Mouse (Mus musculus) B cell, adult 2 months (primary cell): Measurements from ENCODE around the gene Cyp1a1.

Experiments used
- DNase-seq, 2 experiments: peaks; one replicate each; pipeline ENCODE4 v3.0.0; 2022

Cyp1a1 gene

DNA sequence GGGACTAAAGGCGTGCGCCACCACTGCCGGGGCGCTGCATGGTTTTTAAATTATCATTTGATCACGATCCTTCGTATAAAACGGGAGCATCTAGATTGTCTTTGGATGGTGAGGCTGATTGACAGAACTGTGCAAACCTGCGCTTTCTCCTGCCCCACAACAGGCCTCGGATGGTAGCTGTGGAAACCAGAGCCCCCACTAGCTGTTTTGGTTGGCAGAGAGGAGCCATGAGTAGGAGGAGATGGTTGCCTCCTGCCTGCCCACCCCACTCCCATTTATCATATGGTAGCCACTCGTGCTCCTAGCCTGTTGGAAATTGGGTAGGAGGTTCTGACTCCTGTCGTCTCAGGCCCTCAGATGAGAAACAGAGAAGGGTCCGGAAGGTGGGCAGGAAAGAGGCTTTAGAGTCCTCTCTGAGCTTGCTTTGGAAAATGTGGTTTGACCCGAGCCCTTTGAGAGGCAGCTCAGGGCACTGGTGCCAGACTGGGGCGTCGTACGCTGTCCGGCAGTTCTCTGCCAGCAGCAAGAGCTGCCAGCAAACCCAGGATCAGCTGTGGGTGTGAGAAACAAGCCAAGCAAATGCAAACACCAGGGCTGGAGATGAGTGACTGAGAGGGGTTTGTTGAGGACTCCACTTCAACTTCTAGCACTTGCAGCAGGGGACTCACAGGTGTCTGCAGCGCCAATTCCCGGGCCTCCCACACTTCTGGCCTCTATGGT lies 30.9 kb upstream of the Cyp1a1 start:
- DNase-seq: no peak

DNA sequence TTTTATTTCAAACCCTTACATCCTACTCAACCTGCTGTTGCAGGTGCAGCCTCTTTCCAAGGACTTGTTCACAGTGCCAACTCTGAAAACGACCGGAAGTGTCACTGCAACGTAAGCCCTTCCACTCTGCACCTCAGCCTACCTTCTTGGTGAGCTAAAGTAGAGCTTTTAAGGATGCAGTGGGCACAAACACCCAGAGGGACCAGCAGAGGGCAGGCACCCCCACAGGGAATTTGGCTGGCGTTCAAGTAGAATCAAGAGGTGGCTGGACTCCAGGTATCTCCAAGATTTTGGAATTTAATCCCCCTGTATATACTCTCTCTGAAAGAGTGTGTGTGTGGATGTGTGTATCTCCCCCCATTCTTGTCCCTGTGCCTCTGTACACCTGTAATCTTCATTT lies 29.9 kb upstream of the Cyp1a1 start:
- DNase-seq: no peak

DNA sequence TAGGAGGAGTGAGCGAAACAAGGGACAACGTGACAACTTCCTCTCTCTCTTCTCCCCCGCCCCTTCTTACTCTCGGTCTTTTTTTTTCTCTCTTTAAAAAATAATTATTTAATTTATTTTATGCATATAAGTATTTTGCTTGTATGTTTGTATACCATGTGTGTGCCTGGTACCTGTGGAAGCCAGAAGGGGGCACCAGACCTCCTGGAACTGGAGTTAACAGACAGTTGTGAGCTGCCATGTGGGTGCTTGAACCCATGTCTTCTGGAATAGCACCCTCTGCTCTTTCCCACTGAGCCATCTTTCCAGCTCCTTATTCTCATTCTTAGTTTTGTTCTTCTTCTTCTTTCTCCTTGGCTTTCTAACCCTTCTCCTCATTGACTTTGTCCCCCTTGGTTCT lies 28.8 kb upstream of the Cyp1a1 start:
- DNase-seq: peak in 1 of 2 experiments; percentile 24

DNA sequence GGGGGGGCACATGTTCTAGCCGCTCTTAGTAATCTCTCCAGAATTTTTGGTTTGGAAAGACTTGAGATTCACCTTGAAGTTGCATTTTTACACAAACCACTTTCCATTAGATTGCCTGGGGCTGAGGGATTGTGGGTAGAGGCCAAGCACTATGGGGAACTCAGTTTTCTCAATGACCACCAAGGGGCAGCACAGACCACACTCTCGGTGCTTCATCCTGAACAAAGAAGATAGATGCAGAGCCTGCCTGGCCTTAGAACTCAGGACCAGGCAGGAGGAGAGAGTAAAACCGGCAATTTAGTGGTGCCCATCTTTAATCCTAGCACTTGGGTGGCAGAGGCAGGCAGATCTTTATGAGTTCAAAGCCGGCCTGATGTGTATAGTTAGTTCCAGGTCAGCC lies 28.0 kb upstream of the Cyp1a1 start:
- DNase-seq: peak; percentile 76 to 81

DNA sequence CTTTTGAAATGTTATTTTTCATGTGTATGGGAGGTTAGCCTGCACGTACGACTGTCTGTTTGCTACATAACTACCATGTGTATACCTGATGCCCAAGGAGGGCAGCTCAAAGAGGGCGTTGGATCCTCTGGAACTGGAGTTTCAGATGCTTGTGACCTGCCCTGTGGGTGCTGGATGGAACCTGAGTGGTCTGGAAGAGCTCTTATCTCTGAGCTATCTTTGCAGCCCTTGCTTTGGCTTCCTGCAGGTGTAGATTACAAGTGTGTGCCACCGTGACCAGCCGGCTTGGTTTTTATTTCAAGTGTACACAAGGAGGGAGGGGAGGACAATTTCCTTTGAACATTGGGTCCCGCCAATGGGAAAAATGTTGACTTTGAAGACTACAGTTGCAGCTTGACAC lies 27.2 kb upstream of the Cyp1a1 start:
- DNase-seq: no peak

DNA sequence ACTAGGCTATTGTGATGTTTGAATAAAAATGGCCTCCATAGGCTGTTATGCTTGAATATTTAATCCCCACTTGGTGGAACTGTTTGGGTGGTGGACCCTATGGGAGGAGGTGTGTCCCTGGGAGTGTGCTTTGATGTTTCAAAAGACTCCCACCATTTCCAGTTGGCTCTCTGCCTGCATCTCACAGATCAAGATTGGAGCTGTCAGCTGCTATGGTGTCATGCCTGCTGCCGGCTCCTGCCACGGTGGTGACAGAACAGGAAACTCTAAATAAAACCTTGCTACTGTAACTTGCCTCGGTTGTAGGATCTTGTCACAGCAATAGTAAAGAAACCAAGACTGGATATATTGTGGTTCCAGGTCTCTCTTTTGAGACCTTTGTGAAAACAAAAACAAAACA lies 26.2 kb upstream of the Cyp1a1 start:
- DNase-seq: no peak

DNA sequence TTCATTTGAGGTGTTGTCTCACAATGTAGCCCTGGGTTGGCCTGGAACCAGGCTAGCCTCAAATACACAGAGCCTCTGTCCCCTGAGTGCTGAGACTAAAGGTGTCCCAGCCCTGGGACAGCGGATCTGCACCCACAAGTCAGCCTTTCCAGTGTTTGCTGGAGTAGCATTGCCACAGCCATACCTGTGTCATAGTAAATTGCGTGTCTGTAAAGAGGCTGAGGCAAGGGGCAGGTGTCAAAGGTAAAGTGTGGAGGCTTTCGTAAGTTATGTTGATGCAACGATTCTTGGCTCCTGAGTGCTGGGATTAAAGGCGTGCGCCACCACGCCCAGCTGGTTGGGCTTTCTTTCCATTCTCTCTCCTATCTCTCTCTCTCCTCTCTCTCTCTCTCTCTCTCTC lies 23.1 kb upstream of the Cyp1a1 start:
- no peak for DNase-seq

DNA sequence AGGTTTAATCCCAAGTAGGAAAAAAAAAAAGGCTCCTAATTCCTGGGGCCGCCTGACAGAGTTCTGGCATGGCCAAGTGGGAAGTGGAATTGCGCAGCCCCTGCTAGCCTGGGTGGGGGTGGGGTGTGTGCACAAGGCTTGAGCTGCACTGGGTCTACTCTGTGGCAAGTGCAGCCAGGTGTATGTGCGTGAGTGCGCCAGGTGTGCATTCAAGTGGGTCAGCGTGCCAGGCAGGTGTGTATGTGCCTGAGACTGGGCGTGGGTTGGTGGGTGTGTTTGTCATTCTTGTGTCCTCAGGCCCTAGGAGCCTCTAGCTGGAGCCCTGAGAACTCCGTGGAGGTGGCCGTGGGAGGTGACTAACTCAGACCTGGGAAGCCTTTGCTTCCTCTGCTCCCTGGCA lies 21.2 kb upstream of the Cyp1a1 start:
- no peak for DNase-seq

DNA sequence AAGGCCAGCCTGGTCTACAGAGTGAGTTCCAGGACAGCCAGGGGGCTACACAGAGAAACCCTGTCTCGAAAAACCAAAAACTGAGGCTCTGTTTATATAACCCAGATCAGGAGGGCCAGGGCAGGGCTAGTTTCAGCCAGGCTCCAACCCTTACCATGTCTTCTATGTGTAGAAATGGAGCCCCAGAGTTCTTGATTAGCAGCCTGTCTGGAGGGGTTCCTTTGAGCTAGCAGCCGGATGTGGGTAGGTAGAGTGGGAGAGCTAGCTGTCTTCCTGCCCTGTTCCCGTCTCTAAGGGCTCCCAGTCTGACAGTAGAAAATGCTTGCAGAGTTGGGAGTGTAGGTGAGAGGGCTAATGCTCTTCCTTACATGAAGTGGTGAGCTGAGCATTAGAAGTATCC lies 20.6 kb upstream of the Cyp1a1 start:
- DNase-seq: no peak

DNA sequence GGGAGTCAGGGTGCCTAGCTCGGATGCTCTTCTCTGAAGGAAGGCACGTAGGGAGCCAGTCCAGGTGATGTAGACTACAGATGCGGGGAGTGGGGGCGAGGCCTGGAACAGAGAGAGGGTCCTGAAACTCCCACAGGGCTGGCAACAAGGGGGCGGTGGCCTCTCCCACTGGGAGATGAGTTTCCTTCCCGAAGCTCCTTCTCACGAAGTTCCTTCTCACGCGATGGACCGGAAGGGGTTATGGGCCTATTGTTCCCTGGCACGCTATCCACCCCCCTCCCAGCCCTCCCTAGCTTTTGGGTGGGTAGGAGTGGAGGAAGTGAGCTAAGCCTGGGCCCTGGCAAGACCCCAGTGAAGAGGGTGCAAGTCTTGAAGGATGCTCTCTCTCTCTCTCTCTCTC lies 19.9 kb upstream of the Cyp1a1 start:
- DNase-seq: no peak

DNA sequence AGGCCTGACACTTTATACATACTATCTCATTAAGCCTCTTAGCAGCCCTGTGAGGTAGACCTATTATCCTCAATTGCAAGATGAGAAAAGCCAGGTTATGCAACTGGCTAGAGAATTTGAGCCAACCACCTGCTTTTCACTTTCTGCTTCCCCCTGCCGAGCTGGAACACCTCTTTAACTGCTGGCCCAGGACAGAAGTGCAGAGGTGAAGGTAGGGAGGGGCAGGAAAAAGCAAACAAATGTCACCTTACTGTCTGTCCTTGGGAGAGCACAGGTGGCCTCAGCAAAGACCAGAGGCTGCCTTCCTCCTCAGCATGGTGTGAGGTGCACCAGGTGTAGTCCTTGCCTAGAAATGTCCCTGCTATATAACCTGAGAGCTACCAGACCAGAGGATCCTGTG lies 19.5 kb upstream of the Cyp1a1 start:
- DNase-seq: no peak

DNA sequence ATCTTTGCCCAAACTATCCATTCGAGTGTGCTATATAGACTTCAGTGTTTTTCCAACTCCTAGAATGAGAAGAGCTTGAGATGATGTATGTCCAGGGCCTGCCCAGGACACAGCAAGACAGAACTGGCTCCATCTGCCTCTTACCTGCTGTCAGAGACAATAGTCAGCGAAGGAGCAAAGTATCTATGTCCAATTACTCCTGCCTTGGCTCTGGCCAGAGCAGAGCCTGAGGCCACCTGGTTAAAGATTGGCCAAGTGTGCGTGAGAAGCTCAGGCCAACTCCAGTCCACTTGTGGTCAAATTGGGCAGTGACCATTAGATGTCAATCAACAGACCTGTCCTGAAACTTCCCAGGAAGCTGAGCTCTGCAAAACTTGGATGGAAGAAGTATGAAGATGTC lies 18.2 kb upstream of the Cyp1a1 start:
- no peak for DNase-seq

DNA sequence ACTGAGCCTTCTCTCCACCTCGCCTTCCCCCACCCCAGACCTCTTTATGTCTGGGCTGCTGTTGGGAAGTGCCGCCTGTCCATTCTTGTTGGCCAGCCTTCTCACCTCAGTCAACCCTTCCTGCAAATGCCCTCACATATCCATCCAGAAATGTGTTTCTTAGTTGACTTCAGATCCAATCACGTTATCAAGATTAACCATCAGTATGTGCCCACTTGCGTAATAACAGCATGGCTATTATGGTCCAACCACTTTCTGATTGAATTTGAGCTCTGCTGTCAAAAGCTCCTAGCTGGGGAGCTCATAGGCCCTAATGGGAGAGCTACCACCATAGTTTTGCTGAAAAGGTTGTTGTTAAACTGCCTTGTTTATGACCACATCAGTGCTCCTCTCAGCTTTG lies 16.7 kb upstream of the Cyp1a1 start:
- DNase-seq: no peak

DNA sequence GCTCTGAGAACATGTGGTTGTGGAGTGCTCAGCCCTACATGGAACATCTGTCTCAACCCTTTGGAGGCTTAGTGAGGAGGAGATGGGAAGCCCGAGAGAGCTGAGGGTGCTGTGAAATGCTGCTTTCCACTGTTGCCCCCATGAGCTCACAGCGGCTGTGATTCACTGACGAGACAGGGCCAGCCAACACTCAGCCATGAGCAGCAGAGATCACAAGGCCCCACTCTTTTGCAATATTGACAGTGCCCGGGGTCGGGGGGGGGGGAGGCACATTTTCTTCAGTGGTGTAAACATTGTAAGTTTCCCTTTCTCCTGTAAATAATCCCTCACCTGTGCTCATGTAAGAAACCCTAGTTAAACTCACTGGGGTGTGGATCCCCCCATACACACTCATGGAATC lies 16.2 kb upstream of the Cyp1a1 start:
- DNase-seq: no peak

DNA sequence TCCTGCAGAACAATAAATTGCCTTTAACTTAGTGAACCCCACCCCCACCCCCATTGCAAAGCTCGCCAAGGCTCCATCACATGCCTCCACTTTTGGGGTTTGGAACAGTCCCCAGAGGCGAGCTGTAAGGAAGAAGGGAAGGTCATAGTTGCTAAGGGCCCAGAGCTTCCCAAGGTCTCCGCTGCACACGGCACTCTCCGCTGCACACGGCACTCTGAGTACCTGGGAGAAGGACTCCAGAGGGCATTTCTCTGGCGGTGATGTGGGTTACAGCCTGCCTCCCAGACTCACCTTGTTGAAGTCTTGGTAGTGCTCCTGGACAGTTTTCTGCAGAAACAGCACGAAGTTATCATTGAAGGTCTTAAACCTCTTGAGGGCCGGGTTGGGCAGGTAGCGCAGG lies 6.3 kb upstream of the Cyp1a1 start:
- DNase-seq: no peak

DNA sequence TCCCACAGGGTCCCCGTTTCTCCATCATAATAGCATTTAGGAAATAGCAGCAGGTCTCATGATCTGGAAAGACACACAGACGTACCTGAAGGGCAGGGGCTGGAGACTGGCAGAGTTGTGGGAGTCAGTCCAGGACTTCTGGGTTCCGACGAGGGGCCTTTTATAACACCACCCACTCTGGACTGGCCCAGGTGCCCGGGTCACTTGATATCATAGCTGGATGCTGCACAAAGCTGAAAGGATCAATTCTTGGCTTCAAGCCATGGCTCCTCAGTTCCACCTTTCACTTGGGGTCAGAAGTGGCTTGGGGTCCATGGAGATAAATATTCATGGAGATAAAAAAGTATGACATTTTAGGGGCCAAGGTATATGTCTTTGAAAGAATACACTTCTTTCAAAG lies 4.2 kb upstream of the Cyp1a1 start, which contains the start of gene Cyp1a2:
Cyp1a2 (minus strand) TSS at position 184 of the 400 bp plus-strand sequence.
- no peak for DNase-seq

DNA sequence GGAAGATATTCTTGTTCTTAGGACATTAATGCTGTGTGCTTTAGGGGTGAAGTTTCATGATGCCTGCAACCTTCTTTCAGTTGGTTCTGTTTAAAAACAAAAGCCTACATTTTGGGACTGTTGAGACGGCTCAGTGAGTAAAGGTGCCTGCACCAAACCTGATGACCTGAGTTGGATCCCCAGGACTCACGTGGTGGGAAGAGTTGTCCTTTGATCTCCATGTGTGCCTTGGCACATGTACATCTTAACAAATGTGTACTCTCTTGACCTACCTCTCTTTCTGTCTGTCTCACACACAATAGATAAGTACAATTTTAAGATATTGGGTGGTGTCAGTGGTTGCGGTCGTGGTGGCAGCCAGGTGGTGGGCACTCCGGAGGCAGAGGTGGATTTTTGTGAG lies 1.7 kb upstream of the Cyp1a1 start:
- no peak for DNase-seq

DNA sequence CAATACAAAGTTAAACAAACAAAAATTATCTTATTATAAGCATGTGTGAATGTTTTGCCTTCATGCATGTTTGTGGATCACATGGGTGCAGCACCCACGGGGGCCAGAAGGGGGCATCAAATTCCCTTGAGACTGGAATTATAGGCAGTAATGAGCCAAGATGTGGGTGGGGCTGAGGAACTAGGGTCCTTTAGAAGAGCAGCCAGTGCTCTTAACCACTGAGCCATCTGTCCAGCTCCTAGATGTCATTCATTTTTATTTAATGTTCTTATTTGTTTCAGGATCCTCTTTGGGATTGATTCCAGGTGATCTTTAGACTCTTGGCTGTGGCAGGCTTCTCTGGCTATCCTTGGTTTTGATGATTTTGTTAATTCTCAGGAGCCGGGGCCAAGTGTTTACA lies 430 bp downstream of the Cyp1a1 start:
- DNase-seq: peak; percentile 50 to 59

DNA sequence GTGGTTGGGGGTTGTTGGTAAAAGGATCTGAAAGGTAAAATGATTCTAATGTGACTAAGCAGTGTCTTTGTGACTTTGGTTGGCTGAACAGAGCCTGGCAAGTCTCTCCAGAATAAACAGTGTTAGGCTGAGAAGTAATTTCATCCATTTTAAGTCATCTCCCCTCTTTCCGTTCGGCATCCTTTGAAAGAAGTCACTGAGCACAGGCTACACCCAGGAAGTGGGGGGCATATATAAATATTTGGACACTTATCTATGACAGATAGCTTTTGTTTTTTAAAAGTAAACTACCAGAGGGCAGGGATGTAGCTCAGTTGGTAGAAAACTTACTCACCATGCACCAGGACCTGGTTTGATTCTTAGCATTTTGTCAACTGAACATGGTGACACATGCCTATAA lies 878 bp downstream of the Cyp1a1 start:
- no peak for DNase-seq

DNA sequence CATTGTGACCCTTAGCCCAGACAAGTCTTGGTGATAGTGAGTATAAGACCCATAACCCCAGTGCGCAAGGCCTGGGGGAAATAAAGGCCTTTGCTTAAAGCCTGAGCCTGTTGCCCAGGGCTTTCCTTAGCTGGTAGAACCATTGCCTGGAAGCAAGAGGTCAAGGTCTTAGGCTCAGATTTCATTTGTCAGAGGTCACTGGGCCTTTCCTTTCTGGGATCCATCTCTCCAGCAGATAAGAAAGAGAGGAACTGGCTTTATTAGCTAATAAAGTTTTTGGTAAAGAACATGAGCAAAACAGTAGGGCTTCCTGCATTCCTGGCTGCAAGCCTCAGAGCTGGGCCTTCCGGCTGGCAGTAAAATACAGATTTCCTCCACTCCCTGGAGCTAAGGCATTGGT lies 6.4 kb downstream of the Cyp1a1 start:
- no peak for DNase-seq

DNA sequence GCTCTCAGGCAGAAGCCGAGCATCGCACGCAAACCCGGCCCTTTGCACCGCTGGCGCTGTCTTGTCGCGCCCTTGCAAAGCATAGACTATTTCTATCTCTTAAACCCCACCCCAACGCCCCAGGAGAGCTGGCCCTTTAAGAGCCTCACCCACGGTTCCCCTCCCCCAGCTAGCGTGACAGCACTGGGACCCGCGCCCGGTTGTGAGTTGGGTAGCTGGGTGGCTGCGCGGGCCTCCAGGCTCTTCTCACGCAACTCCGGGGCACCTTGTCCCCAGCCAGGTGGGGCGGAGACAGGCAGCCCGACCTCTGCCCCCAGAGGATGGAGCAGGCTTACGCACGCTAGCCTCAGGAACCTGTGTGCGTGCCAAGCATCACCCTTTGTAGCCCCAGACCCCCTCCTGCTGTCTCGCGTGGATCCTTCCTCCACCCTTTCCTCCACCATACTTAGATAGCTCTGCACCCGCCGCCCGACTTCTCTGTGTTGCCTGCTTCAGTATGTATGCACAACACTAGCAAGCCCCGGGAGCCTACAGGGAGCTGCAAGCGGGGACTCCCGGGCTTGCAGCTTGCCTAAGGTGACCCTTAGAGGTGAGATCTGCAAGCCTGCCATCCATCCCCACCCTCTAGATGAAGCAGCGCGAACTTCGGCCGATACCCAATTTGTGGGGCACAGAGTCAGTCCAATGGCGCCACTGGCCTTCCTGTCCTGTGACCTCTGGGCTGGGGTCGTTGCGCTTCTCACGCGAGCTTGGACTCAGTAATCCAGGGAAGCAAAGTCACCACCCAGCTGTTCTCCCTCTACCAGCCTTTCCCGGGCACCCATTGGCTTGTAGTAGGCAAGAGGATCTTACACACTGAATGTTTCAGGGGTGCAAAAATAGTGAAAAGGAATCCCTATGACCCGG lies 8.9 kb downstream of the Cyp1a1 start:
- DNase-seq: peak; percentile 11 to 19

DNA sequence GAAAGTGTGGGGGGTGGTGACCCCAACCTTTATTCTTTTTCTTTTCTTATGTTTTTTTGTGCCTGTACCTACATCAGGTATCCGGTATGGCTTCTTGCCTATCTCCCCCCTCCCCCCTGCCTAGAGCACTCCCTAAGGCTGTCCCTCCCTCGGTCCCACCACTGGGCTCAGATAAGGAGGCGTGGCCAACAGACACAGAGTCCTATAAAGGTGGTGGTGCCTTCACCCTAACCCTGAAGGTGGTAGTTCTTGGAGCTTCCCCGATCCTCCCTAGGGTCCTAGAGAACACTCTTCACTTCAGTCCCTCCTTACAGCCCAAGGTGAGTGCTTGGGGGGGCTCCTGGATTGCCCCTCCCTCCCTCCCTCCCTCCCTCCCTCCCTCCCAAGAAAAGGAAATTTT lies 9.7 kb downstream of the Cyp1a1 start:
- DNase-seq: no peak

DNA sequence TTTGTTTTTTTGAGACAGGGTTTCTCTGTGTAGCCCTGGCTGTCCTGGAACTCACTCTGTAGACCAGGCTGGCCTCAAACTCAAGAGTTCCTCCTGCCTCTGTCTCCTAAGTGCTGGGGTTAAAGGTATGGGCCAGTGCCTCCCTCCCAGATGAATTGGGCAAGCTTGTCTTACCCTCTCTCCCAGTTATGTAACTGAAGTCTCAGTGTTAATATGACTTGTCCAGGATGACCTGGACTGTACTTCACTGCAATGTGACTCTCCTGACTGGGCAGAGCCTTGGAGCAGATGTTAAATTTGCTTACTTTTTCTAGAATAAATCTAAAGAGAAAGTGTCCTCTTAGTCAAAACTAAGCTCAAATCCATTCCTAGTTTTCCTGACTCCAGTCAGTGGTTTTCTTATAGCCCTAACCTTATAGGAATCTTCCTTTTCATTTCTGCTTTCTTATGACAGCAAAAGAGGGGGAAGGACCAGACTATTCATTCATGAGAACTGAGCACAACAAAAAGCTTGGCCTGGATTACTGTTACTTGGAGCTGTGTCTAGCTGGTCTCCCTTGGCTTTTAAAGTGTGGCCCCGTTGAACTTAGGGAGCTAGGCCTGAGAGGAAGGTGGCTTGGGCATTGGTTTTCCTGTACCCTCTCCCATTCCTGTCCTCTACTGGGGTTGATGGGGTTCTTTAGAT lies 10.9 kb downstream of the Cyp1a1 start:
- DNase-seq: no peak

DNA sequence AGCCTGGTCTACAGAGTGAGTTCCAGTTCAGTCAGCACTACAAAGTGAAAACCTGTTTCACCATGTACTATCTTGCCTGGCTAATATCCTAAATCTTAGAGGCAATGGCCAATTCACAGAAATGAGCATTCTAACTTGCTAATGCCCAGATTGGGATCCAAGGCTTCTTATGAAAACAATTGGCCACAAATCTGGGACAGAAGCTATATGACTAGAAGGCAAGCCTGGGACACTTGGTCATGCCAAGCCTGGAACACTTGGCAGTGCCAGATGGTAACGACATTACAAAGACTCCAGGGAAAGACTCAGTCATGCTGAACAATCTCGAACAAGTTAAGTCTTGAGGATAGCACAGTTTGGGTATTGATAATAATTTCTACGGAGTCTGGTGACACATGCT lies 18.8 kb downstream of the Cyp1a1 start:
- DNase-seq: no peak
